Mouse (Mus musculus) liver, postnatal 0 days (tissue): ENCODE results near the gene Tef.

Experiments used
- CTCF ChIP-seq: sonication (generic); IDR thresholded peaks from 2 replicates; pipeline ENCODE4 v1.5.1; 2016; ENCODE audit warnings: antibody characterized with exemption, low read depth
- EP300 ChIP-seq: IDR thresholded peaks from 2 replicates; pipeline ENCODE4 v1.6.1; 2016; ENCODE audit warnings: antibody characterized with exemption, low read depth, mild to moderate bottlenecking

DNA sequence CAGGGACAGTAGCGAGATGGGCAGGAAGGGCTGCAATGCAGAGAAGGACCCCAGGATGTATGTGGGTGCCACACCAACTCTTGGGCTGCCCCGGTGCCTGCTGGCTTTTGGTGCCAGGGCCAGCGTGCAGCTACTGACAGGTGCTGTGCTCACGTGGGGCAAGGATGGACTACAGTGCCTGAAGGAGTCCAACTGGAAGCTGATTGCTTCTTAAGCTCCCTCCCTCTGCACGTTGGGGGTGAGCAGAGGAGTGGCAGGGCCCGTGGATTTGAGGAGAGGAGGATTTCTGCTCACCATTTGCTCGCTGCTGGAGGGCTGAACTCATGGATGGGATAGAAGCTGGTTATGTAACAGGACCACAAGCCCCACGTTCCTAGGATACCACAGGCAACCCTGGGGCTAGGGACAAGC is 725 bp downstream of the Tef start:
- no peak for TF ChIP-seq CTCF
- no peak for TF ChIP-seq EP300
